Mouse (Mus musculus) limb, embryonic 15.5 days (tissue): ENCODE results near the gene Spocd1. TPM values are rescaled to one million over a fixed set of nuclear protein-coding genes. Genes with fewer than 3 reads are reported as not detected.
A peak's percentile ranks its signal among the peaks of the same experiment; 100 is the strongest.

Experiments used
- ATAC-seq: fragments of 200-750 bp; cut with Nextera tagmentation; 2 replicates; pipeline ENCODE4 v1.8.0; 2017; ENCODE audit warnings: low read depth, moderate TSS enrichment; ENCODE audit not compliant: insufficient number of reproducible peaks, low FRiP score, low TSS enrichment
- H3K27ac ChIP-seq: fragments of 300-500 bp; sonication (generic); 2 replicates; pipeline ENCODE4 v1.5.1; 2015; ENCODE audit warnings: moderate library complexity, mild to moderate bottlenecking, inconsistent platforms
- H3K27me3 ChIP-seq: fragments of 300-500 bp; sonication (generic); 2 replicates; pipeline ENCODE4 v1.6.1; 2015; ENCODE audit warnings: inconsistent platforms
- H3K36me3 ChIP-seq: fragments of 300-500 bp; sonication (generic); 2 replicates; pipeline ENCODE4 v1.6.1; 2015; ENCODE audit warnings: inconsistent platforms
- H3K4me1 ChIP-seq: fragments of 300-500 bp; sonication (generic); 2 replicates; pipeline ENCODE4 v1.6.1; 2015; ENCODE audit warnings: inconsistent platforms
- H3K4me2 ChIP-seq: fragments of 300-500 bp; sonication (generic); 2 replicates; pipeline ENCODE4 v1.6.1; 2015; ENCODE audit warnings: mild to moderate bottlenecking, inconsistent platforms
- H3K4me3 ChIP-seq: fragments of 300-500 bp; sonication (generic); 2 replicates; pipeline ENCODE4 v1.5.1; 2015; ENCODE audit warnings: mild to moderate bottlenecking, inconsistent platforms
- H3K9ac ChIP-seq: fragments of 300-500 bp; sonication (generic); 2 replicates; pipeline ENCODE4 v1.6.1; 2015; ENCODE audit warnings: inconsistent platforms
- H3K9me3 ChIP-seq: fragments of 300-500 bp; sonication (generic); 2 replicates; pipeline ENCODE4 v1.6.1; 2016; ENCODE audit warnings: inconsistent platforms
- WGBS: fragments of 180-500 bp; shearing (Covaris S2); methylation state at CpG from one replicate; pipeline ENCODE4 v1.1.7; 2015; 5-methylcytosine and 5-hydroxymethylcytosine counted together
- polyA plus RNA-seq: library from polyadenylated mRNA; unstranded; fragments of >200 nt; fragmentation: Nextera tagmentation; extraction: Ambion mirVana; gene quantifications from 2 replicates; pipeline ENCODE4 v1.2.1, GENCODE M21; 2015

The Spocd1 gene
- polyA plus RNA-seq, 1 experiment from 2014 or later: 0.08 TPM

- Histone ChIP-seq H3K9ac (no peak overlapping the region), H3K27ac (no peak overlapping the region), H3K4me3 (no peak overlapping the region), H3K27me3 (no peaks in the 10 kb centered on the region), H3K4me1 (peaks cover 8% of the 10 kb centered on the region; the same call in 1 of the 2 replicates), H3K36me3 (no peaks in the 10 kb centered on the region), H3K9me3 (no peaks in the 10 kb centered on the region), H3K4me2 (no peak overlapping the region)
- no peak for ATAC-seq
- 72% methylated on average over 15 of the region's 15 CpGs for WGBS
Measured at GRCm38 (mm10) chr4:129920542-129921313, 8.3 kb upstream of the Spocd1 start.

- Histone ChIP-seq H3K36me3 (no peaks in the 10 kb centered on the region), H3K4me3 (no peak overlapping the region), H3K4me1 (peaks cover 8% of the 10 kb centered on the region; the same call in 1 of the 2 replicates), H3K27ac (no peak overlapping the region), H3K4me2 (no peak overlapping the region), H3K9ac (no peak overlapping the region), H3K9me3 (no peaks in the 10 kb centered on the region), H3K27me3 (no peaks in the 10 kb centered on the region)
- ATAC-seq: no peak
- WGBS: 61% methylated on average over 3 of the region's 3 CpGs
Measured at GRCm38 (mm10) chr4:129921314-129921587, 7.8 kb upstream of the Spocd1 start.

- ATAC-seq: no peak
- Histone ChIP-seq H3K4me2 (no peak overlapping the region), H3K27ac (no peak overlapping the region), H3K27me3 (no peaks in the 10 kb centered on the region), H3K4me1 (peaks cover 12% of the 10 kb centered on the region), H3K36me3 (no peaks in the 10 kb centered on the region), H3K9me3 (no peaks in the 10 kb centered on the region), H3K4me3 (no peak overlapping the region), H3K9ac (no peak overlapping the region)
- 85% methylated on average over 8 of the region's 8 CpGs for WGBS
Measured at GRCm38 (mm10) chr4:129924143-129924542, 4.9 kb upstream of the Spocd1 start.

- no peak for ATAC-seq
Measured at GRCm38 (mm10) chr4:129924694-129925093, 4.4 kb upstream of the Spocd1 start.

GRCm38 (mm10) chr4:129926544-129926943 lies 2.5 kb upstream of the Spocd1 start:
- no peak for ATAC-seq
- no peak overlapping the region for H3K4me2 ChIP-seq
- H3K4me3 ChIP-seq: no peak overlapping the region
- no peak overlapping the region for H3K9ac ChIP-seq
- H3K27ac ChIP-seq: no peak overlapping the region
- no peaks in the 10 kb centered on the region for H3K36me3 ChIP-seq
- H3K27me3 ChIP-seq: no peaks in the 10 kb centered on the region
- 42% methylated on average over 8 of the region's 8 CpGs for WGBS
- H3K4me1 ChIP-seq: peaks cover 7% of the 10 kb centered on the region
- H3K9me3 ChIP-seq: no peaks in the 10 kb centered on the region

More at GRCm38 (mm10) chr4:129924694-129925093, 4.4 kb upstream of the Spocd1 start:
- Histone ChIP-seq H3K4me2 (no peak overlapping the region), H3K36me3 (no peaks in the 10 kb centered on the region), H3K4me3 (no peak overlapping the region), H3K27ac (no peak overlapping the region), H3K9me3 (no peaks in the 10 kb centered on the region), H3K4me1 (peaks cover 12% of the 10 kb centered on the region), H3K27me3 (no peaks in the 10 kb centered on the region), H3K9ac (no peak overlapping the region)
- WGBS: 63% methylated on average over 6 of the region's 6 CpGs

GRCm38 (mm10) chr4:129927091-129927490 lies 2.0 kb upstream of the Spocd1 start:
- Histone ChIP-seq H3K9me3 (no peaks in the 10 kb centered on the region), H3K4me3 (no peak overlapping the region), H3K27me3 (no peaks in the 10 kb centered on the region), H3K9ac (no peak overlapping the region), H3K36me3 (no peaks in the 10 kb centered on the region), H3K4me2 (no peak overlapping the region), H3K27ac (no peak overlapping the region), H3K4me1 (peaks cover 7% of the 10 kb centered on the region)
- WGBS: 78% methylated on average over 3 of the region's 3 CpGs
- ATAC-seq: no peak

- no peak for ATAC-seq
- peaks cover 7% of the 10 kb centered on the region for H3K4me1 ChIP-seq
- WGBS: 6% methylated on average over 19 of the region's 19 CpGs
Measured at GRCm38 (mm10) chr4:129928124-129928751, 811 bp upstream of the Spocd1 start.

GRCm38 (mm10) chr4:129933696-129934095 lies 4.6 kb downstream of the Spocd1 start:
- no peak for ATAC-seq
- Histone ChIP-seq H3K9me3 (no peaks in the 10 kb centered on the region), H3K36me3 (no peaks in the 10 kb centered on the region), H3K4me2 (no peak overlapping the region), H3K27me3 (no peaks in the 10 kb centered on the region), H3K4me3 (no peak overlapping the region), H3K9ac (no peak overlapping the region), H3K4me1 (peaks cover 9% of the 10 kb centered on the region), H3K27ac (no peak overlapping the region)
- WGBS: 71% methylated on average over 14 of the region's 14 CpGs

More at GRCm38 (mm10) chr4:129928124-129928751, 811 bp upstream of the Spocd1 start:
- H3K9me3 ChIP-seq: no peaks in the 10 kb centered on the region
- H3K4me2 ChIP-seq: peak overlapping the region; percentile 37
- H3K9ac ChIP-seq: no peak overlapping the region
- H3K36me3 ChIP-seq: no peaks in the 10 kb centered on the region
- no peaks in the 10 kb centered on the region for H3K27me3 ChIP-seq
- H3K27ac ChIP-seq: no peak overlapping the region
- peak overlapping the region; percentile 15 for H3K4me3 ChIP-seq

- Histone ChIP-seq H3K9me3 (no peaks in the 10 kb centered on the region), H3K27ac (no peak overlapping the region), H3K4me1 (peaks cover 6% of the 10 kb centered on the region), H3K4me2 (no peak overlapping the region), H3K9ac (no peak overlapping the region), H3K27me3 (no peaks in the 10 kb centered on the region), H3K4me3 (no peak overlapping the region), H3K36me3 (no peaks in the 10 kb centered on the region)
- ATAC-seq: no peak
- 58% methylated on average over 16 of the region's 16 CpGs for WGBS
Measured at GRCm38 (mm10) chr4:129934177-129934855, 5.3 kb downstream of the Spocd1 start.

GRCm38 (mm10) chr4:129951359-129951821 lies 22.3 kb downstream of the Spocd1 start:
- H3K9ac ChIP-seq: no peak overlapping the region
- peaks cover 6% of the 10 kb centered on the region; the same call in 1 of the 2 replicates for H3K27me3 ChIP-seq
- peaks cover 7% of the 10 kb centered on the region; the same call in 1 of the 2 replicates for H3K4me1 ChIP-seq
- H3K9me3 ChIP-seq: no peaks in the 10 kb centered on the region
- no peaks in the 10 kb centered on the region for H3K36me3 ChIP-seq
- no peak overlapping the region for H3K4me3 ChIP-seq
- 55% methylated on average over 6 of the region's 6 CpGs for WGBS
- no peak overlapping the region for H3K27ac ChIP-seq
- H3K4me2 ChIP-seq: no peak overlapping the region
- ATAC-seq: no peak

GRCm38 (mm10) chr4:129952241-129952810 lies 23.3 kb downstream of the Spocd1 start:
- Histone ChIP-seq H3K27ac (no peak overlapping the region), H3K36me3 (no peaks in the 10 kb centered on the region), H3K4me2 (no peak overlapping the region), H3K27me3 (no peaks in the 10 kb centered on the region; the same call in 1 of the 2 replicates), H3K9me3 (no peaks in the 10 kb centered on the region), H3K9ac (no peak overlapping the region), H3K4me3 (no peak overlapping the region), H3K4me1 (peaks cover 7% of the 10 kb centered on the region; the same call in 1 of the 2 replicates)
- ATAC-seq: no peak
- WGBS: 43% methylated on average over 5 of the region's 5 CpGs
